Mouse (Mus musculus): ENCODE results near the gene Mmp25. TPM values are rescaled to one million over a fixed set of nuclear protein-coding genes. Genes with fewer than 3 reads are reported as not detected.

Gene Mmp25
- 0.10 and 0.12 TPM in 2 replicates for polyA plus RNA-seq (2012; rRNA removed)

GRCm38 (mm10) chr17:23644613-23645495 lies at the start of gene Mmp25:
Mmp25 (minus strand) TSS chr17:23645277.

GRCm38 (mm10) chr17:23683856-23684672 lies 39.0 kb upstream of the Mmp25 start, which contains the start of gene Cldn9:
Cldn9 (minus strand) TSS chr17:23684026.

GRCm38 (mm10) chr17:23679127-23679835 lies 34.2 kb upstream of the Mmp25 start, which contains the start of gene Cldn6:
Cldn6 (plus strand) TSS chr17:23679249.

GRCm38 (mm10) chr17:23677236-23677679 lies 32.2 kb upstream of the Mmp25 start, which contains the start of gene Tnfrsf12a:
Tnfrsf12a (minus strand) TSS chr17:23677468.

GRCm38 (mm10) chr17:23673424-23674073 lies 28.5 kb upstream of the Mmp25 start, which contains the start of the genes Hcfc1r1 and Thoc6:
Hcfc1r1 (plus strand) TSS chr17:23673596.
Thoc6 (minus strand) TSS chr17:23673882.

GRCm38 (mm10) chr17:23660117-23660875 lies 15.2 kb upstream of the Mmp25 start, which contains the start of gene Bicdl2:
Bicdl2 (plus strand) TSS chr17:23660506.

GRCm38 (mm10) chr17:23600641-23601622 lies 44.1 kb downstream of the Mmp25 start, which contains the start of gene Zscan10:
Zscan10 (plus strand) TSS chr17:23600856.

GRCm38 (mm10) chr17:23598582-23599552 lies 46.2 kb downstream of the Mmp25 start, which contains the start of gene Zfp13:
Zfp13 (minus strand) TSS chr17:23599487.

Other genes starting within 250 kb of the Mmp25 start
- not detected in 2 replicates for gene Vmn2r117, start 165.6 kb downstream of the Mmp25 start, polyA plus RNA-seq (2012; rRNA removed)
- 3.0 and 3.8 TPM in 2 replicates for gene Zfp213, start 81.0 kb downstream of the Mmp25 start, polyA plus RNA-seq (2012; rRNA removed)
- gene Zfp13, start 45.8 kb downstream of the Mmp25 start, polyA plus RNA-seq (2012; rRNA removed) = 1.7 TPM in 2 replicates
- 0.03 TPM in 1 of 2 replicates, not detected in the other for gene Zscan10, start 44.4 kb downstream of the Mmp25 start, polyA plus RNA-seq (2012; rRNA removed)
- gene Bicdl2, start 15.2 kb upstream of the Mmp25 start, polyA plus RNA-seq (2012; rRNA removed) = 0.03 TPM in 1 of 2 replicates, not detected in the other
- 11.5 and 12.4 TPM in 2 replicates for gene Hcfc1r1, start 28.3 kb upstream of the Mmp25 start, polyA plus RNA-seq (2012; rRNA removed)
- gene Thoc6, start 28.6 kb upstream of the Mmp25 start, polyA plus RNA-seq (2012; rRNA removed) = 16.5 and 18.5 TPM in 2 replicates
- 1.6 and 1.8 TPM in 2 replicates for gene Tnfrsf12a, start 32.2 kb upstream of the Mmp25 start, polyA plus RNA-seq (2012; rRNA removed)
- 0.38 and 0.81 TPM in 2 replicates for gene Cldn6, start 34.0 kb upstream of the Mmp25 start, polyA plus RNA-seq (2012; rRNA removed)
- not detected in 2 replicates for gene Cldn9, start 38.7 kb upstream of the Mmp25 start, polyA plus RNA-seq (2012; rRNA removed)
- 0.02 and 0.03 TPM in 2 replicates for gene 1520401A03Rik, start 77.5 kb upstream of the Mmp25 start, polyA plus RNA-seq (2012; rRNA removed)
- 24.8 and 29.8 TPM in 2 replicates for gene Pkmyt1, start 81.1 kb upstream of the Mmp25 start, polyA plus RNA-seq (2012; rRNA removed)
- gene Paqr4, start 95.6 kb upstream of the Mmp25 start, polyA plus RNA-seq (2012; rRNA removed) = 3.6 and 3.8 TPM in 2 replicates
- 0.07 TPM in 1 of 2 replicates, not detected in the other for gene Kremen2, start 100.6 kb upstream of the Mmp25 start, polyA plus RNA-seq (2012; rRNA removed)
- gene Flywch1, start 126.3 kb upstream of the Mmp25 start, polyA plus RNA-seq (2012; rRNA removed) = 3.9 and 4.2 TPM in 2 replicates
- 0.78 and 0.93 TPM in 2 replicates for gene Flywch2, start 140.8 kb upstream of the Mmp25 start, polyA plus RNA-seq (2012; rRNA removed)
- gene Srrm2, start 145.3 kb upstream of the Mmp25 start, polyA plus RNA-seq (2012; rRNA removed) = 104 and 131 TPM in 2 replicates
- 283 and 297 TPM in 2 replicates for gene Elob, start 183.9 kb upstream of the Mmp25 start, polyA plus RNA-seq (2012; rRNA removed)
- gene Prss33, start 190.8 kb upstream of the Mmp25 start, polyA plus RNA-seq (2012; rRNA removed) = not detected in 2 replicates
- gene Prss32, start 198.6 kb upstream of the Mmp25 start, polyA plus RNA-seq (2012; rRNA removed) = not detected in 2 replicates
- gene Prss41, start 198.9 kb upstream of the Mmp25 start, polyA plus RNA-seq (2012; rRNA removed) = 0.11 and 0.14 TPM in 2 replicates
- gene Prss21, start 222.8 kb upstream of the Mmp25 start, polyA plus RNA-seq (2012; rRNA removed) = not detected in 2 replicates
- not detected in 2 replicates for gene Dcpp1, start 235.6 kb upstream of the Mmp25 start, polyA plus RNA-seq (2012; rRNA removed)
- gene Dcpp2, start 235.6 kb upstream of the Mmp25 start, polyA plus RNA-seq (2012; rRNA removed) = not detected in 2 replicates

All from liver, embryonic 14 days (tissue).